Mouse (Mus musculus): ENCODE results near the gene Tmem88. TPM values are rescaled to one million over a fixed set of nuclear protein-coding genes. Genes with fewer than 3 reads are reported as not detected.

Tmem88 gene
- polyA plus RNA-seq, 1 experiment from 2014 or later = 9.5 TPM

DNA sequence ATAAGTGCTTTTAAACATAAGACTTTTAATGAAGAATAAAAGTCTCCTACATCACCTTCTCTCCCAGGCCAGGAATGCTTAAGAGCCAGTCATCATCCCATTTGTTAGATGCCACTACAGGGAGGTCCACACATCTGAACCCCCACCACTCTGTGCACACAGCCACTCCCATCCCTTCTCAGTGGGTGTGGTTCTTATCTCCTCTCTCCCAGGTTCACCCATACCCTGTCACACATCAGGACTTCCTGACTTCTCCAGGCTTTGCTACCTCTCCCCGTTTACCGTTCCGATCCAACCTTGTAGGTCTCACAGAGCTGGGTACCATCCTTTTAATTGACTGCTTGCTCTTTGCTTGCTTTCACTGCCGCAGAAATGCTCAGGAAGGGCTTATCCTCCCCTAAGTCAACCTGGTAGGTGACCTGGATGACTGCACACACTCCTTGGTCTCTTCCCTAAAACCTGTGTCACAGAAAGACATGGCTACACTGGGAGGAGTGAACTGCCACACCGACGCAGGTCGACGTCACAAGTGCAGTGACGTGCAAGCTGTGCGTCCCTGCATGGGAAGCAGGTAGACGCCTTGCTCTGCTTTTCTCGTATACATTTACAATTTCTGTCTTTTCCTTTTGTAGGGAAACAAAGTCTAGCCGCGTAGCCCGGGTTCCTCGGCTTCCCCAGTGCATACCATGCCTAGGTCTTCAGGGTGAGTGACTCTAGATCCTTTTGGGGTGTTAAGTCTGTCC, 24.6 kb downstream of the Tmem88 start:
- no peaks in the 10 kb centered on the region for H3K9me3 ChIP-seq (replicated peaks)
- ATAC-seq (ENCODE audit: low read depth) = peak; percentile 98
- H3K9ac ChIP-seq = peak overlapping the region; percentile 70
- H3K4me1 ChIP-seq (replicated peaks) = peaks cover 72% of the 10 kb centered on the region
- peak overlapping the region; percentile 91 for H3K27ac ChIP-seq
- peak overlapping the region; percentile 69 for H3K4me2 ChIP-seq
- DNase-seq = peak; percentile 72
- 59% methylated on average over 16 of the region's 16 CpGs for WGBS (ENCODE audit: insufficient replicate concordance)
- H3K36me3 ChIP-seq = no peaks in the 10 kb centered on the region
- peaks cover 28% of the 10 kb centered on the region for H3K27me3 ChIP-seq
- H3K4me3 ChIP-seq (replicated peaks) = peak overlapping the region; percentile 47

DNA sequence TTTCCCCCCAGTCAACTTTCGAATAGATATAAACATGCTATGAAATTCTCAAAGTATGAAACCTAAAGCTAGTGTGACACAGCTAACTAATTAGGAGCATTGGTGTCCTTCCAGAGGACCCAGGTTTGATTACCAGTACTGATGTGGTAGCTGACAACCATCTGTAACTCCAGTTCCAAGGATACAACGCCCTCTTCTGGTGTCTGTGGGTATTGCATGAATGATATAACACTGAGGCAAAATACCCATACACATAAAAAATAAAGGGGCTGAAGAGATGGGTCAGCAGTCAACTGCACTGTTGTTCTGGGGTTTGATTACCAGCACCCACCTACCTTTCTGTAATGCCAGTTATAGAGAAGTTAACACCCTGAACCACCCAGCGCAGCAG, 25.3 kb downstream of the Tmem88 start:
- Histone ChIP-seq H3K36me3 (no peaks in the 10 kb centered on the region), H3K27me3 (peaks cover 34% of the 10 kb centered on the region), H3K4me1 (replicated peaks) (peaks cover 78% of the 10 kb centered on the region), H3K9ac (peak overlapping the region; percentile 70; the same call in 1 of the 2 replicates), H3K27ac (peak overlapping the region; percentile 91), H3K4me3 (replicated peaks) (peak overlapping the region; percentile 47), H3K4me2 (peak overlapping the region; percentile 69), H3K9me3 (replicated peaks) (no peaks in the 10 kb centered on the region)
- WGBS (ENCODE audit: insufficient replicate concordance) = 48% methylated on average over 3 of the region's 3 CpGs
- DNase-seq (no peak), ATAC-seq (ENCODE audit: low read depth) (no peak)

DNA sequence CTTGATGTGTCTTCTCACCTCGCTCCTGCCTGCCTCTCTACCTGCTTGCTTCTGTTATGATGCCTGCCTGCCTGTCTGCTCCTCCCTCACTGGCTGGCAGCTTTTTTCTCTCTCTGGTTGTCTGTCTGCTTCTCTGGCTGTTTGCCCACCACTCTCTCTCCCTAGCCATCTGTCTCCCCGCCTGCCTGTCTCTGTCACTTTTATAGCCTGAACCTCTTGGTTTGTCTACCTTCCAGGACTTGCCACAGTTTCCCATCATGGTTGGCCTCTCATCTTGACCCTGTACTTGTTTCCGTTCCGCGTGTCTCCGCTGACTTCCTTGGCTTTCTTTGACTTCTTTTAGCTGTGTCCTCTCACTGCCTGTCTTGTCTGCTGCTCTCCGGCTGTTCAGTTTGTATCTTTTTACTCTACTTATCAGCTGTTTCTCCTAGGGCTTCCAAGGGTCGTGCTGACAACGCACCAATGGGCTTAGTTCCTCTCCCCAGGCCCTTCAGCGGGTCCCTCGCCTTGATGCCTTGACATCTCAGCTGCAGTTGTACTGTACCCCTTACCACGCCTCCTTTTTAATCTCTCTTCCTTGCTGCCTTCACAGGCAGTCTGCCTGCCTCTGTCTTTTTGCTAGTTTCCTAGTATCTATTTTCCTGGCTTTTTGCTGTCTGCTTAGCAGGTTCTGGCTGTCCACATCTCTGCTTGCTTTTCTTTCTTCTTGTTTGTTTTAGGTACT, 25.8 kb downstream of the Tmem88 start:
- H3K4me2 ChIP-seq = peak overlapping the region; percentile 69
- peak overlapping the region; percentile 91 for H3K27ac ChIP-seq
- WGBS (ENCODE audit: insufficient replicate concordance) = 37% methylated on average over 12 of the region's 12 CpGs
- no peaks in the 10 kb centered on the region for H3K9me3 ChIP-seq (replicated peaks)
- no peak for DNase-seq
- H3K27me3 ChIP-seq = peaks cover 39% of the 10 kb centered on the region
- ATAC-seq (ENCODE audit: low read depth) = no peak
- H3K4me1 ChIP-seq (replicated peaks) = peaks cover 78% of the 10 kb centered on the region
- peak overlapping the region; percentile 24 for H3K9ac ChIP-seq
- peak overlapping the region; percentile 47 for H3K4me3 ChIP-seq (replicated peaks)
- H3K36me3 ChIP-seq = no peaks in the 10 kb centered on the region

DNA sequence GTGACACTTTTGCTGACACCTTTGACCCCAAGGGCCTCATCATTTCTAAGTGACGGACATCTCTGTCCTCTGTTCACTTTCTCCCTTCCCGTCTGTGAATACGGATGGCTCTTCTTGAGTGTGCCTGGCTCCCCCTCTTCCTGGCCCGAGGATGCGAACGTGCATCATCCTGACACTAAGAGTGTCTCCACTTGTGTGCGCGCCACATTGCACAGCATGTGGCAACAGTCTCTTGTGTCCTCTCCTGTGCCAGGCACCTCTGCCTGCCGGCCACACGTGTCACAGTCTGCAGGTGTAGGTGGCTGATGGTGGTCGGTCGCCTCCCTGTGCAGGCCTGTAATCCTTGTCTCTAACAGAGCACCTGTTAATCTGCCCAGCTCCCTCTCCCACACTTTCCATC, 26.4 kb downstream of the Tmem88 start:
- DNase-seq (no peak), ATAC-seq (ENCODE audit: low read depth) (no peak)
- Histone ChIP-seq H3K4me3 (replicated peaks) (peak overlapping the region; percentile 47; the same call in 1 of the 2 replicates), H3K4me2 (peak overlapping the region; percentile 69), H3K9ac (peak overlapping the region; percentile 24; the same call in 1 of the 2 replicates), H3K4me1 (replicated peaks) (peaks cover 78% of the 10 kb centered on the region), H3K27ac (peak overlapping the region; percentile 91), H3K9me3 (replicated peaks) (no peaks in the 10 kb centered on the region), H3K27me3 (peaks cover 46% of the 10 kb centered on the region), H3K36me3 (no peaks in the 10 kb centered on the region)
- WGBS (ENCODE audit: insufficient replicate concordance) = 72% methylated on average over 12 of the region's 12 CpGs

DNA sequence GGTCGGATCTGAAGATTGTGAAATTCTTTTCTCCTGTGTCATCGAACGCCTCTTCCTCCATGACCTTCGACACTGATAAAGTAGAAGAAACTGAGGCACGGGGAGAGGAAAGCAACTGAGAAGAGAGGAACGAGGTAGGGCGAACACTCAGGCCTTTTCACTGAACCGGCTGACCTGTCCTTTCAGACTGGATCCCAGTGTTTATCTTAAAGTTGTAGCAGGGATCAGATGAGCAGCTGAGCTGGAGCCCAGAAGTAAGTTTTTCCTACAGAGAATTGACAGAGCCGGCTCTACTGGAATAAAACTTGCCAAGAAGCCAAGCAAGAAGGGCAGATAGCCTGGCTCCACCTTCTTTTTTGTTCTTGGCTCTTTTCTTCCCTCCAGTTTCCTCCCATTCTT, 27.2 kb downstream of the Tmem88 start:
- 37% methylated on average over 9 of the region's 9 CpGs for WGBS (ENCODE audit: insufficient replicate concordance)
- H3K36me3 ChIP-seq = no peaks in the 10 kb centered on the region
- peaks cover 54% of the 10 kb centered on the region for H3K27me3 ChIP-seq
- H3K9ac ChIP-seq = peak overlapping the region; percentile 5; the same call in 1 of the 2 replicates
- H3K4me1 ChIP-seq (replicated peaks) = peaks cover 81% of the 10 kb centered on the region
- ATAC-seq (ENCODE audit: low read depth) = no peak
- H3K4me3 ChIP-seq (replicated peaks) = no peak overlapping the region
- H3K27ac ChIP-seq = peak overlapping the region; percentile 91
- no peaks in the 10 kb centered on the region for H3K9me3 ChIP-seq (replicated peaks)
- peak overlapping the region; percentile 18; the same call in 1 of the 2 replicates for H3K4me2 ChIP-seq
- no peak for DNase-seq

DNA sequence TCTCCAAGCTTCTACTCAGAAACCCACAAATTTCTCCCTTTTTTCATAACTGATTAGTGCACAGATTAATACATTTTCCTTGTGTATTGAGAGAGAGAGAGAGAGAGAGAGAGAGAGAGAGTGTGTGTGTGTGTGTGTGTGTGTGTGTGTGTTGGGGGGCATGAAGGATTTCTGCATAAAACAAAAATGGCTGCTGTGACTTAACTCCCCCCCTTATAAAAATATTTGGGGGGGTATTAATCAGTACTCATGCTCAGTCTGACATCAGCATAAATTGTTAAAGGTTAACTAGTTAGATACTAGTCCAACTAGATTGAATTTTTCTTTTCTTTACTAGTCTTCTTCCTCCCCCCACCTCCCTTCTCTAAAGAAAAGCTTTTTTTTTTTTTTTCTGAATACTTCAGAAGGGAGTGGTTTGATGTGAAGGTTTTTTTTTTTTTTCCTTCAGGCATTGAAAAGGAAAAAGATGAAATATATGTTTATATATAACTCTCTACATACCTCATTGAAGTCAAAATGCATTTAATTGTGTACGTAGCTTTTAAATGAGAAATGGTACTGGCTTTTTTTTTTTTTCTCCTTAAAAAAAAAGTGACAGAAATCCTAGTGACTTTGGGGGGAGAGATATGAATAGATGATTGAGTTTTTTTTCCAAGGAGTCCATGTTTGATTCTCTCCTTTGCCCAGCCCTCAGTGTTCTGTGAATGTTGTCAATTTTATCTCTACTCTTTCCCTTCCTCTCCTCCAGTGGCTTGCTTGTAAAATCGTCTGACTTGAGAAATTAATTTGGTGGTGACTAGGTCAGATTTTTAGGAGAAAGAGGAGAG, 27.8 kb downstream of the Tmem88 start:
- H3K27me3 ChIP-seq = peaks cover 60% of the 10 kb centered on the region
- peak overlapping the region; percentile 5; the same call in 1 of the 2 replicates for H3K9ac ChIP-seq
- peaks cover 87% of the 10 kb centered on the region for H3K4me1 ChIP-seq (replicated peaks)
- H3K27ac ChIP-seq = peak overlapping the region; percentile 91
- peak overlapping the region; percentile 97 for H3K4me2 ChIP-seq
- H3K36me3 ChIP-seq = no peaks in the 10 kb centered on the region
- DNase-seq = no peak
- peak overlapping the region; percentile 73; the same call in 1 of the 2 replicates for H3K4me3 ChIP-seq (replicated peaks)
- 41% methylated on average over 2 of the region's 2 CpGs for WGBS (ENCODE audit: insufficient replicate concordance)
- H3K9me3 ChIP-seq (replicated peaks) = no peaks in the 10 kb centered on the region
- no peak for ATAC-seq (ENCODE audit: low read depth)

DNA sequence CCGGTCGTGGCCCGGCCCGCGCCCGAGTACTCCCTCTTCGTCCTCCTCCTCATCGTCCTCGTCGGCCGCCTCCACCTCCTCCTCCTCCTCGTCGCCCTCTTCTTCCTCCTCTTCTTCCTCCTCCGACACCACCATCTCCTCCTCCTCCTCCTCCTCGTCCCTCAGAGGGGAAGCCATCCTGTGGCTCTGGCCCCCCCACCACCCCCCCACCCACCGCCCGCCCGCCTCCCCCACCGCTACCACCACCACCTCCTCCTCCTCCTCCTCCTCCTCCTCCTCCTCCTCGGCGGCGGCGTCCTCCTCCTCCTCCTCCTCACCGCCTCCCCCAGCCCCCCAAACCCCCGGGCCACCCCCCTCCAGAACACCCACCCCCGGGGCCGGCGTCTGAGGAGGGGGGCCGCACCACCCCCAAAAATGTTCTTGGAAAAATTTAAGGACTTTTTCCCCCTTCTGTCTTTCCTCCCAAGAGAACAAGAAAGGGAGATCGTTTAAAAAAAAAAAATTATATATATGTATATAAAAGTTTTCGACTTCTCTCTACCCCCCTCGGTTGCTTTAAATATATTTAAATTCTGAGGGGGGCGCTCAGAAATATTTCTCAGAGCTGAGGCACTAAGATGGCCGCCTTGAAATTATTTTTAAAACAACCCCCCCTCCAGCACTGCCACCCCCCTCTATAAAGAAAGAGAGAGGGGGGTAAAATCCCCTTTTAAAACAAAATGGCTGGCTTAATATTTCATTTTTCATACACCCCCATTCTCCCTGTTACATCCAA, 28.6 kb downstream of the Tmem88 start, which contains the start of gene Chd3:
Chd3 (minus strand) TSS at position 192 of the 775 bp plus-strand sequence.
- DNase-seq = no peak
- peak within 1 kb of the TSS; percentile 88 for H3K9ac ChIP-seq
- peaks cover 90% of the 10 kb centered on the region for H3K4me1 ChIP-seq (replicated peaks)
- peak within 1 kb of the TSS; percentile 68 for H3K27ac ChIP-seq
- ATAC-seq (ENCODE audit: low read depth) = no peak
- 9% methylated on average over 20 of the region's 34 CpGs for WGBS (ENCODE audit: insufficient replicate concordance)
- peak within 1 kb of the TSS; percentile 73 for H3K4me3 ChIP-seq (replicated peaks)
- no peaks in the 10 kb centered on the region for H3K9me3 ChIP-seq (replicated peaks)
- H3K27me3 ChIP-seq = peaks cover 64% of the 10 kb centered on the region
- peak within 1 kb of the TSS; percentile 97 for H3K4me2 ChIP-seq
- no peaks in the 10 kb centered on the region for H3K36me3 ChIP-seq

DNA sequence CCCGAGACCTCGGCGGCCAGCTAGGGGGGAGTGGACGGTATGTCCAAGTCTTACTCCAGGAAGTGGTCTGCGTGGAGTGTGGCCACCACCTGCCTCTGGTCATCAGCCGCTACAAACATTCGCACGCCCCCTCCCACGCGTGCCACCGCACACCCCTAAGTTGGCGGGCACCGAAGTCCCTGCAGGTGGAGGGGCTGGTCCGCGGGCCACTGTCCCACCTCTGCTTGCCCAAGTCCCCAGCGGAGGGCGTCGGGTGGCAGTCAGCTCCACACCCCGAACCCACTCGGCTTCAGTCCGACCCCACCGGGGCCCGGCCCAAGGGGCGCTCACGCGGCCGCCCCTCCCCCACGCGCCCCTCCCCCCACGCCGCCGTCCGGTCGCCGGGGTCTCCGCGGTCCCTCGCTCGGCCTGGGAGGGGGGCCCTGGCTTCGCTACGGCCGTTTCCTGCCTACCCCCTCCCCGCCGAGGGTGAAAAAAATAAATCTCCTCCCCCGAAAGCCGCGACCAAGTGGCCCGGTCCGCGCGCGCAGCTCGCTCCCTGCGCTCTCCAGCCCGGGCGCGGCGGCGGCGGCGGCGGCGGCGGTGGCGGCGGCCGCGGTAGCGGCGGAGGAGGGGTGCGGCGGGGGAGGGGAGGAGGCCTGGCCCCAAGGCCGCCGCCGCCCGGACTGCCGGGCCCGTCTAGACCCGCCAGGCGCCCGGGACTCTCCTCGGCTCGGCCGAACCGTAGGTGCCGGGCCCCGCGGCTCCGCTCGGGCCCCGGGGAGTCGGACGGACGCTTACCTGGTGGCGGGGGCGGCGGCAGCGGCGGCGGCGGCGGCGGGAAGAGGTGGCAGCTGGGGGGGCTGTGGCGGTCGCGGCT, 29.4 kb downstream of the Tmem88 start:
- H3K27ac ChIP-seq = peak overlapping the region; percentile 68
- peaks cover 67% of the 10 kb centered on the region for H3K27me3 ChIP-seq
- 1% methylated on average over 36 of the region's 106 CpGs for WGBS (ENCODE audit: insufficient replicate concordance)
- DNase-seq = no peak
- peaks cover 84% of the 10 kb centered on the region for H3K4me1 ChIP-seq (replicated peaks)
- H3K36me3 ChIP-seq = no peaks in the 10 kb centered on the region
- no peak for ATAC-seq (ENCODE audit: low read depth)
- H3K4me2 ChIP-seq = peak overlapping the region; percentile 97
- H3K9me3 ChIP-seq (replicated peaks) = no peaks in the 10 kb centered on the region
- H3K4me3 ChIP-seq (replicated peaks) = peak overlapping the region; percentile 73
- H3K9ac ChIP-seq = peak overlapping the region; percentile 88

DNA sequence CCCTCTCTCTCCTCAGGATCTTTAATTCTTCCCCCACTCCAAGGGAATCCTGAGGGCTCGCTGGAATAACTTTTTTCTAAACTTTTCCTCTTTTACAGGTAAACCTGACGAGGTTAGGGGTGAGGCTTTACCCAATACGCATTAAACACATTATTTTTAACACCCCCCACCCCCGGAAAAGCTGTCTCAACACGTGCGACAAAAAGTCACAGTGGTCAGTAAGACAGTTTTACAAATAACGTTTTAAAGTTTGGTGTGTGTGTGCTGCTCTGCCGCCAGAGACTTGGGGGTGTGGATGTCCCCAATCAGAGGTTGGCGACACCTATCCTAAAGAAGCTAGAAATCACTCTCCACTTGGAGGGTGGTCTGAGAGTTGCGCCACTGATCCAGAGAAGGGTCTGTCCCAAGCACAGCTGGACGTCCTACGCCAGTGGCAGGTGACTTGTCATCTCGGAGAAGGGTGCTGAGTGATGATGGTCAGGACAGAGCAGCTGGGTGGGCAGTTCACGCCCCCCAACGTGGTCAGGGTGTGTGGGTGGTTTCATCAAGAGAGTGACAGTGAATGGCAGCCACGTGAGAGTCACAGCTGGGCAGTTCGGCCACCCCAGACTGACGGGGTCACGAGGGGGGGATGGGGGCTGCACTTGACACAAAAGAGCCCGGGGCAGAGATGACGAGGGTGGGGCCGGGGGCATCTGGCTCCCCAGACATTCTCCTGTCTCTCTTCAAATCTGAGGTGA, 30.2 kb downstream of the Tmem88 start:
- peak overlapping the region; percentile 97 for H3K4me2 ChIP-seq
- H3K27me3 ChIP-seq = peaks cover 68% of the 10 kb centered on the region
- peak overlapping the region; percentile 68 for H3K27ac ChIP-seq
- H3K4me3 ChIP-seq (replicated peaks) = peak overlapping the region; percentile 73
- 2% methylated on average over 22 of the region's 22 CpGs for WGBS (ENCODE audit: insufficient replicate concordance)
- H3K9ac ChIP-seq = peak overlapping the region; percentile 88
- no peaks in the 10 kb centered on the region for H3K36me3 ChIP-seq
- peaks cover 76% of the 10 kb centered on the region for H3K4me1 ChIP-seq (replicated peaks)
- no peaks in the 10 kb centered on the region for H3K9me3 ChIP-seq (replicated peaks)
- DNase-seq (no peak), ATAC-seq (ENCODE audit: low read depth) (no peak)

Measured in liver, embryonic 13.5 days (tissue).